Mouse (Mus musculus) natural killer cell, adult 2 months (primary cell): ENCODE measurements around the gene D430041D05Rik.

ENCODE experiments used
- DNase-seq, 2 experiments: peaks; one replicate each; pipeline ENCODE4 v3.0.0; 2022; ENCODE audit warnings: low spot score in 2 of 2

The D430041D05Rik gene

GRCm38 (mm10) chr2:104192401-104193141 is 218.2 kb downstream of the D430041D05Rik start:
- DNase-seq: no peak

- no peak for DNase-seq
Observed at GRCm38 (mm10) chr2:104191723-104192122, 219.1 kb downstream of the D430041D05Rik start.

- DNase-seq: no peak
Observed at GRCm38 (mm10) chr2:104188859-104189258, 222.0 kb downstream of the D430041D05Rik start.

GRCm38 (mm10) chr2:104187073-104187472 is 223.7 kb downstream of the D430041D05Rik start:
- DNase-seq: no peak

- no peak for DNase-seq
Observed at GRCm38 (mm10) chr2:104185616-104186015, 225.2 kb downstream of the D430041D05Rik start.

- no peak for DNase-seq
Observed at GRCm38 (mm10) chr2:104184296-104184695, 226.5 kb downstream of the D430041D05Rik start.

- DNase-seq: peak in 1 of 2 experiments; percentile 19
Observed at GRCm38 (mm10) chr2:104183246-104183845, 227.5 kb downstream of the D430041D05Rik start.

GRCm38 (mm10) chr2:104179636-104180035 is 231.2 kb downstream of the D430041D05Rik start:
- no peak for DNase-seq

- no peak for DNase-seq
Observed at GRCm38 (mm10) chr2:104178251-104178650, 232.6 kb downstream of the D430041D05Rik start.

- DNase-seq: peak; percentile 35 to 51
Observed at GRCm38 (mm10) chr2:104176979-104177704, 233.7 kb downstream of the D430041D05Rik start.

- no peak for DNase-seq
Observed at GRCm38 (mm10) chr2:104176166-104176978, 234.4 kb downstream of the D430041D05Rik start.

GRCm38 (mm10) chr2:104175476-104176165 is 235.2 kb downstream of the D430041D05Rik start:
- no peak for DNase-seq

GRCm38 (mm10) chr2:104173431-104173830 is 237.4 kb downstream of the D430041D05Rik start:
- no peak for DNase-seq

GRCm38 (mm10) chr2:104172695-104173348 is 238.0 kb downstream of the D430041D05Rik start:
- peak; percentile 47 to 55 for DNase-seq

- no peak for DNase-seq
Observed at GRCm38 (mm10) chr2:104168186-104168896, 242.5 kb downstream of the D430041D05Rik start.

GRCm38 (mm10) chr2:104167765-104168164 is 243.0 kb downstream of the D430041D05Rik start:
- no peak for DNase-seq

- no peak for DNase-seq
Observed at GRCm38 (mm10) chr2:104165631-104166030, 245.2 kb downstream of the D430041D05Rik start.

- DNase-seq: no peak
Observed at GRCm38 (mm10) chr2:104163978-104164487, 246.8 kb downstream of the D430041D05Rik start.

GRCm38 (mm10) chr2:104163418-104163817 is 247.4 kb downstream of the D430041D05Rik start:
- DNase-seq: no peak

GRCm38 (mm10) chr2:104157831-104158230 is 253.0 kb downstream of the D430041D05Rik start:
- no peak for DNase-seq
